Mouse (Mus musculus): ENCODE data around the gene Btn1a1.

GRCm38 (mm10) chr13:23466911-23467310 is 1.2 kb upstream of the Btn1a1 start:
- no peak for TF ChIP-seq CTCF (IDR thresholded peaks at IDR 0.05; ENCODE audit: extremely low read depth, insufficient read depth, insufficient read length, insufficient replicate concordance)
- no peak for TF ChIP-seq POLR2A (IDR thresholded peaks at IDR 0.05; ENCODE audit: low read depth, low read length)
